Mouse (Mus musculus): ENCODE results near the gene Nfib.
A peak's percentile ranks its signal among the peaks of the same experiment; 100 is the strongest.

The Nfib gene

DNA sequence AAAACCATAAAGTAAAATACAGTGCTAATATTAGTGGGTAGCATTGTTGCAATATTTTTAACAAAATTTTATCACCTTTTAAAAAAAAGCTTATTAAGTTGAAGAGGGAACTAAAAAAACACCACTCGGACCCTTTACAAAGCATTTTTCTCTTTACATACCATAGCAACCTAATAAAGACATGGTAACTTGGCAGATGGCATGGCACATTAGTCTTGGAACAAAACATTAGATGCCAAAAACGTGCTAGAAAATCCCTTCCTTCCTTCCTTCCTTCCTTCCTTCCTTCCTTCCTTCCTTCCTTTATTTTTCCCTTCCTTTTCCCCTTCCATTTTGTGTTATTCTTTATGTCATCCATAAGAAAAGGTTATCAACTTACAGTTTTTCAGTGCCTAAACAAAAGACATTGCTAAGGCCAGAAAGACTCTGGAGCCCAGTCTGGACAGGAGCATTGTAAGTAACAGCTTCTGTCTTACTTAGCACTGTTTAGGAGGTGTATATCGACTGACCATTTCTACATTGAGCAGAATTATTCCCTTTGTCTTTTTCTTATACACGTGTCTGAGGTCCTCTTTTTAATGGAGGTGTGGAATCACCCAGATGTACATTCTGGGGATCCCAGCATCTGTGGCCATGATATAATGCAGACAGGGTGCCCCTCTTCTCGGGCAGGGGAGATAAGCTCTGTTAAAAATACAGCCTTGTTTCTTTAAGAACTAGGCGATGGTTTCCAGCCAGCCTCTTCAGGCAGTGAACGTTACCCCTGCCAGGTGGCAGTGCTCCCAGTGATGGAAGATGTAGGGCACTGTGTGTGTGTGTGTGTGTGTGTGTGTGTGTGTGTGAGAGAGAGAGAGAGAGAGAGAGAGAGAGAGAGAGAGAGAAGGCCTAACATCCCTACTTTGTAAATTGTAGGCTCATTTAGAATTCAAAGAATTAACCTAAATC is 113.2 kb downstream of the Nfib start:
- DNase-seq (ENCODE audit: low read depth, low spot score) = no peak

DNA sequence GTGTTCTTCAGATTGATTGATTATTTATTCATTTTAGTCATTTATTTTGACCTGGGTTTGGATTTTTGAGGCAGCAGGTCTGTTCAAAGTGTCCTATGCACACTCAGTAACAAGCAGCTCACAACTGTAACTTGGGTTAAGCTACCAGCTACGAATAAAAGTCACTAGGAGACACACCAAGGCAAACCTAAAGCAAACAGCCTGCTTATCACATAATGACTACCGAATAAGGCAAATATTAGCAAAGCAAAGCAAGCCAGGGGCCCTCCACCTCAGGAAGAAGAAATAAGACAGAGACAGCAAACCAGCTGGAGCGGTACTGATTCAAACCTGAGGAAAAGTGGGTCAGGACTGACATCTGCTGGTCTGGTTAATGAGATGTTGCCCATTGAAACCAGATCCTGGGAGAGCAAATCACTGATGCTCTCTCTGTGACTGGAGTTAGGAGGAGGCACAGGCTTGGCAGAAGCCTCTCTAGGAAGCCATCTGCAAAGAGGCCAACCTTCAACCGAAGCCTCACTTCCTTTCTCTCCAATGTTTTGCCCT is 116.1 kb downstream of the Nfib start:
- peak; percentile 45 for DNase-seq (ENCODE audit: low read depth, low spot score)

DNA sequence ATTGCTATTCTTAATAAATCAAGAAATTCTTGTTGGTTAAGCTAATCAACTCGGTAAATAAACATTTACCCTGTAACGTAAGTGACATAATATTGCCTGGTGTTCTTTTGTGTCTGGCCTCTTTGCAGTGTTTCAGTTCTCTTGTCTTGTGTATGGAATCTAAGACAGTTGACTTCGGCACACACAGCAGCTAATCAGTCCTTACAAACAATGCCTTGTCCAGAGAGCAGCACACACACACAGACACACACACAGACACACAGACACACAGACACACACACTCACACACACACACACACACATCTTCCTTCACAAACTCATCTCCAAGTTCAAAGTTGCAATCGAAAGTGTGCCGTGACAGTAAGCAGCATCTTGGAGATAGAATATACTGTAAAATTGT is 116.8 kb downstream of the Nfib start:
- no peak for DNase-seq (ENCODE audit: low read depth, low spot score)

DNA sequence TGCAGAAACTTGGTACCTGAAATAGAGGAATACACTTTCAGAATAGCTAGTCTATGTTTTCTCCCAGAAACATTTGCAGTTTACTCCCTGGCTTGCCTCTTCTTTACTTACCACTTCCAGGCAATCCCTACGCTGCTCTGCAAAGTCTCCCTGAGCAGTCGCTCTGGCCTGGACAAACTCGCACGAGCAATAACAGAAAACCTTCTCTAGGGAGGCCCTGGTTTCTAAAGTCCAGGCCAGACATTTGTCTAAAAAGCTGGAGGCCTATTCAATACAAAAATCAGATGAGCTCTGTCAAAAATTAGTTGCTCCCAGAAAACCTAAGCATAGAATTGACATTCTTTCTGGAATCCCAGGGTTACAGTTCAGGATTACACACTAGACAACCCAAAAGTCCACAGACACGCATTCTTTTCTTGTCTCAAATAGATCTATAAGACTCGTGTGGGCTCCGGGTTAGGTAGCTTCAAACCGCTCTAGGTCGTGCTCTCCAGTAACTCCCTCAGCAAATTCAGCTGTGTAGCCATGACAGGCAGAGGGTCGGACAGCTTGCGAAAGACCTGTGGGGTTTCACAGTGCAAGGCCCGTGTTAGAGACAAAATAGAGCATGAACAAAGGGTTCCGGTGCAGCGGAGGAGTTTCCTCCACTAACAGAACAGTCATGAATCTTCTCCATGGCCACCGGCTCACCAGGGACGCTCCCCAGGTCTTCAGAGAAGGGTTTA is 118.2 kb downstream of the Nfib start:
- DNase-seq (ENCODE audit: low read depth, low spot score) = peak; percentile 6

DNA sequence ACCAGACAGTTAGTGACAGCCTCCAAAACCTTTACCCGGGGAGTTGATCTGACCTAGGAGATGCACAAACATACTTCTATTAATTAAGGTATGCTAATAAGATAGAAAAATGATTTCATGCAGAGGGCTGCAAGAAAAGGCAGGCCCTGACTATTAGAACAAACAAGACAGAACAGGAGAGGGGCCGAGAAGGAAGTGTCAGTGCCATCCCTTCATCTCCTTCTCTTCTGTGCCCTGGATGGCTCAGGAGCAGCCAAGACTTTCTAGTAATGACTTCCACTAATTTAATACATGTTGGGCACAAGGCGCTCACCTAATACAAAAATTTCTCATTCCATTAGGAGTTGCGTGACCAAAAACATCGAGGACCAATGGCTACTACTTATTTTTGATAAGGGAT is 118.9 kb downstream of the Nfib start:
- no peak for DNase-seq (ENCODE audit: low read depth, low spot score)

DNA sequence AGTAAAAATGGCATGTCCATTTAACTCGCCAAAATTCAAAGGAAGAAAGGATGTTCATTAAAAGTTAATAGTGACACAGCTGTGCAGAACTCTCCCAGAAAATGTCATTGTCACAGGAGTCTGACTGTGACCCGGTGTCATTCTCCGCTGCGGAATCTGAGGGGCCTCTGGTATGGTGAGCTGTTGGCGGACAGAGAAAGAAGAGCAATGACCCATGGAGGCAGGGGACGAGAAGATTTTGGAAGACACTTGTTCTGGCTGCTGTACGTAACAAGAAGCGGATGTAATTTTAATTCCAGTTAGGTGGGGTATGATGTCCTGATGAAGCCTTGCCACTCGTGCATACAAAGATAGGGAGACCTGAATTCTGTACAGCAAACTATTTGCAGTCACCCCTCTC is 120.0 kb downstream of the Nfib start:
- no peak for DNase-seq (ENCODE audit: low read depth, low spot score)

DNA sequence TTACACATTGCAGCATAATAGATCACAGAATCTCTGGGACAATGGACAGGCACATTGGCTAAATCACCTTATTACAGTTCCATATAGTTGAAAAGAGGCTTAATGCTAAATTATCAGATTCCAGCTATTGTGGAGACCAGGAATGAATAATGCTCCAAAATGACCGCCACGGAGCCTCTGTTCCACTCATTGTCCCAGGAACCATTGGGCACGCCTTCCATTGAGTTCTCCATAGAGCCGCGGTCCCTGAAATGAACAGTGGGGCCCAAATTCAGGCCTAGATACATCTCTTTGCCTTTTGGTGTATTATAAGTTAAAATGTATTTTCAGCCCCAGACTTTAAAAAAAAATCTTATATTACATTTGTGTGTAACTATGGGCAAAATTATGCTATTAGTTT is 120.5 kb downstream of the Nfib start:
- DNase-seq (ENCODE audit: low read depth, low spot score) = no peak

DNA sequence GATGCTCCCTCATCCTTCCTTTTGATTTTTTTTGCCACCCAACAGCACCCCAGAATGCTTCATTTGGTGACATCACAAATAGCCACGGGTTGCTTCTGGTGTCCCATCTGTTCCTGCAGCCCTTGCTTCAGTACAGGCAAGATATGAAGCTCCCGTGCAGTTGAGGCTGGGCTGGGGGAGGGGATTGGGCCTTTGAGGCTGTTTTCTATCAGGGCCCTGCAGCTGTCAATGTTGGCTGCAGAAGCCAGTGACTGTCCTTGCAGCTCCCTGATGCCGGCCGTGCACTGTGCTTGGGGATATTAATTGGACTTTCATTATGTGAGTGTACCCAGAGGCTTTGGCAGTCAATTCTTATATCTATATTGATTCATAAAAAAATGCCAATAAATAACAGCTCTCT is 121.0 kb downstream of the Nfib start:
- DNase-seq (ENCODE audit: low read depth, low spot score) = no peak

DNA sequence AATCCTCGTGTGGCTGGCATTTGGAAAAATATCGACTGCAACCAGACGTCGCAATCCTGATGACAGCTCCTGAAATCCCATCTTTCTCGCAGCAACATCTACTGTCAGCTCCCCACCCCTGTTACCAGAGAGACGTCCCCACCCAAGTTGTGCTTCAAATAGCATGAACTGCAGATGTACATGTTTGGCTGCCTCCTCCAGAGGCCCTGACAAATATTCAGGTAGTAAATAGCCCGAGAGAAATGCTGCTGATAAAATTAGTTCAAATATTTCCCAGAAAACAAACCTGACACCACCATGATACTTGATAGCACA is 132.3 kb downstream of the Nfib start:
- no peak for DNase-seq (ENCODE audit: low read depth, low spot score)

DNA sequence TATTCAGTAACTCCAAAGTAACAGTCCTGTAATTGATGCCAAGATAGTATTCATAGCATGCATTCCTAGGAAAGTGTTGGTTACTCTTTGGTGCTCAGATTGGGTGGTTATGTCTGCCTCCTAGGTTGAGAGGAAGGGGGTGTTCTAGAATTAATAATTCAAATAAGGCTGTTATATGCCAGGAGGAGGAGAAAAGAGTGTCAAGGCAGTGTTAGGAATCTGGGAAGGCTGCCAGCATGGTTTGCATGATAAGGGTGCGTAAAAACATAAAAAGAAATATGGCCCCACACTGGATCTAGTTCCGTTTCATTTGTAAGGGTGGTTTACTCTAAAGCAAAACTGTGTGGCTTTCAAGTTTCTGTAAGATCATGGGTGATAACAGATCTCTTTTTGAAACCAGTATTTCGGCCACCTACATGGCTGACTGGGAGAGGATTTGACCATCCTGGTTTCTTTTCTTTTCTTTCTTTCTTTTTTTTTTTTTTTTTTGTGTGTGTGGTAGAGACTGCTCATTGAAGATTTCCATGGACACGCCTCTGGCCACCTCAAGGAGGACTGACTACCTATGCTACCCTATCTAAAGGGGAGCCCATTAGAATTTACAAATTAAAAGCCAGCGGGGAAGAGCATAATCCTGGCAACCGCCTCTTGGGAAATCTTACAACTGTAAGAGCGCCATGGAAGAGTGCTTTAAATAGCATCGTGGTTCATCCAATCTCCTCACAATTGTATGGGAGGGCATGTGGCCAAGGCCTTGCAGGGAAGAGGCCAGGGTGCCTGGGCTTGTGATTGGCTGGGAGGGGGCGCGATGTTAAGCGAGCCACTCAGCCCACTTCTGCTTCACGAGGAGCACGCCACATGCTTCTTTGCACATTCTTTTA is 132.9 kb downstream of the Nfib start:
- no peak for DNase-seq (ENCODE audit: low read depth, low spot score)

DNA sequence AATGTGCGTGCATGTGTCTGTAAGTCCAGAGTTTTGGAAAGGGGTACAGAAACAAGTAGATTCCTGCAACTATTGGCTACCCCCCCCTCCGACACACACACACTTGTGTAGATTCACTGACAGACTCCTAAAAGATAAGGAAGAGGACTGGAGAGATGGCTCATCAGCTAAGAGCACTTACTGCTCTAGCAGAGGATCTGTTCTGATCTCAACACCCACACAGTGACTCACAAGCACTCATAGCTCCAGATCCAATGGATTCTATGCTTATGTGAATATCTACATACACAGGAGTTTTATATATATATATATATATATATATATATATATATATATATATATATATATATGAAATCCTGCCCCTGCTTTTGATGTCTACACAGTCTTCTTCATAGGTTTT is 146.7 kb downstream of the Nfib start:
- no peak for DNase-seq (ENCODE audit: low read depth, low spot score)

DNA sequence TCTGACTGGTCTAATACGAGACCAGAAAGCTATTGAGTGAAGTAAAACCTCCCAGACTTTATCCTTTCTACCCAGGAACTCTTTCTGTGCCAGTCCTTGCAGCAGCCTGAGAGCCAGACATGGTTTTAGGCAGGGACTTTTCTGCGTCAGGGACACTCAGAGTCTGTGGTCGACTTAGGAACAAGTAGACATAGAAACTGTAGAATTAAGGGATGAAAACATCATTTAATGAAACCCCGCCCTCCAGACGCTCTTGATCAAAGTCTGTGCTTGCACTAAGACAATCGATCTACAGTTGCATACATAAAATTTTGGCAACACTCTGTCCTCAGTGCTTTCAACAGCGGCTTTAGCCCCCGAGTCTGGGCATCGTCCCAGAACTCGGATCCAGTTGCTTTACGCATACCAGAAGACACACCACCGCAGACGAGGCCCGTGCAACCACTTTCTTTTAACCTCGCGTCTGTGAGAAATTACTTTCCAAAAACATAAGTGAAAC is 149.8 kb downstream of the Nfib start:
- DNase-seq (ENCODE audit: low read depth, low spot score) = no peak

DNA sequence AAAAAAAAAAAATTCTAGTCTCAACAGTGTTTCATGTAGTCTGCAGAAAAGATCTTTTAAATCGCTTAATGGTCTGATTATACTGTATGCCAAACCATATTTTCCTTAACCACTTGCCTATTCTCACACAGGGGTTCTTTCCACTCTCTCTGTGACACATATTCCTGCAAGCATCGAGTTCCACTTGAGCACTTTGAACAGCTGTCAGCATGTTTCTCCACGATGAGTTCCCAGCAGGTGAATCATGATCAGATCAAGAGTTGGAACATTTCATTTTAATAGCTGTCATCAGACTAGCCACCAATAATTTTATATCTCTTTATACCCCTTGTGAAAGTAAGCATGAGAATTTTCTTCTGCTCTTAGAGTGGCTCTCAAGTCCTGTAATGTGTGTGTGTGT is 151.9 kb downstream of the Nfib start:
- no peak for DNase-seq (ENCODE audit: low read depth, low spot score)

DNA sequence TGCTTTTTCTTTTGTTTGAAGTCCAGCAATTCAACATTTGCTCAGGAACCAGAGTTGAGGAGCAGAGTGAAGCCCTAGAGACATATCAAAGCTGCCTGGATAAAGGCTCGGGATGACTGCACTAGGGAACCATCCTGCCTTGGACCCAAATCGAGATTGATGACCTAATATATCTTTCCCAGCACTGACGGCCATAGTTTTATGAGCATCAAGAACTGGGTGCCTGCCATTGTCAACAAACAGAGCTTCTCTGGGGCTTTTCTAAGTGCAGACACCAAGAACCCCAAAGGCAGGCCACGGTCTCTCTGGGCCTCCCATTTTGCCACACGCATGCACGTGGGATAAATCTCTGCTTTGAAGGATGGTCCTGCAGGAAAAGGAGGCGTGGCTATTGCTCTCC is 153.3 kb downstream of the Nfib start:
- DNase-seq (ENCODE audit: low read depth, low spot score) = no peak

DNA sequence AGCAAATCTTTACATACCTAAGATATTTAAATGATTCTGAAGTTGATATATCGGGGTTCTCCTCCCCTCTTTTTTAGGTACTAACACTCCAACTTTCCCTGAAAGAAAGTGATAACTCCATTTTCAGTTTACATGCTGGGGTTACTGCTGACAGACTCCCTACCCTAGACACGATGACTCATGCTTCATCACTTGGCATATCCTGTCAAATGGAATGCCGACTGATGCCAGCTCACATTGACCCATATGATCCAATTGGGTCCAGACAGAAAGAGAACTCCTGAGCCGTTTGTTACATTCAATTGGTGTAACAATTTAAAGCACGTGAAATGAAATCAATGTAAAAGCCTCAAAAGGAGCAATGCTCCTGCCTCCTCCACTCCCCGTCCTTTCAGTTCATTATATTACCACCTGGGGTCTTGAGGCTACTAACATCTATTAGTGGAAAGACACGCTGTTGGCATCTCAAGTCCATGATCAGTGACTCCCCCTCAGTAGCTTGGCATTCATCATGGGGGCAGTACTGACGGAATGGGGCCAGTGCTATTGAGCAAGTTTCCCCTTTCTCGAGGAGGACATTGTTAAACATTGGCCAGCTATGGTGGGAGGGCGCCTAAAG is 155.7 kb downstream of the Nfib start:
- DNase-seq (ENCODE audit: low read depth, low spot score) = no peak

DNA sequence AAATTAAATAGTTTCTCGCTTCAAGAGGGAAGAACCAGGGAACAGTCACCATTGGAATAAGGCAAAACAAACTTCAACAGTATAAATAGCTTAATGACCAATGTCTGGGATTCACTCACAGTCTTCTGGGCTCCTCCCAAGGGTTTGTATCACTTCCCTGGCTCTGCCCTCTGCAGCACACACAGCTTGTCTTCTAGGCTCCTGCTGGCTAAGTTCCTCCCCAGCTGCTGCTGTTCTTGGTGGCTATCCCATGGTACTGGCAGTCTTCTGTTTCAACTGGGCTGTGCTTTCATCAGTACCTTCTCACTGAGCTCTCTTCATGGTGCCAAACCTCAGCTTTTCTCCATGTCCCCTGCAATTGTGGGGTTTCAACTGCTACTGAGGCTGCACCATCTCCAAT is 157.3 kb downstream of the Nfib start:
- DNase-seq (ENCODE audit: low read depth, low spot score) = no peak

DNA sequence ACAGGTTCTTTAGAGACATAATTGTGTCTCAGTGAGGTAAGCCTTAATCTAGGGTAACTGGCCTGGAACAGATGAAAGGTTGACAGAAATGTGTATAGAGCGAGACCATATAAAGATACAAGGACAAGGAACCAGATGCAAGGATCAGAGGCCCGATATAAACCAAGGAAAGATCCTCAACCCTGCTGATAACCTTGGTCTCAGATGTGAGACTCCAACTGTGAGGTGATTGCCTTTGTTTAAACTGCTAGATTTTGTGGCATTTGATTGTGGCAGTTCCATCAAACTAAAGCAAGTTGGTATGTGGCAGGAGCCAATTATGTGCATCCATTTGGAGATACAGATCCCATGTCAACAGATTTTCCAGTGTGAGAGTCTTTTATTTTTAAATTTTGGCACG is 161.6 kb downstream of the Nfib start:
- DNase-seq (ENCODE audit: low read depth, low spot score) = no peak

DNA sequence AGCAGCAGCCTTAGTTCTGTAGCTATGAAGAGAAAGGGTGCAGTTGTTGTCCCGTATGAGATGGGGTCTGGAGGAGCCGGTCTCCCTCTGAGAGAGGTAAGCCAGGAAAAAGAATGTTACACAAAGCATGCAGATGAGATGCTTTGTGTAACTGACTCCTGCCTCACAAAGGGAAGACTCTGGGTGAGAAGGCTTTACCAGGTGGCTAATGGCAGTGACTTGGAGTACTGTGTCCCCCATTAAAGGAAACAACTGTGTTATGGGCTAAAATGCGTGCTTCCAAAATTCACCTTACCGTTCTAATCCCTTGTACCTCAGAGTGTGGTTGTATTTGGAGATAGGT is 162.2 kb downstream of the Nfib start:
- DNase-seq (ENCODE audit: low read depth, low spot score) = peak; percentile 52

DNA sequence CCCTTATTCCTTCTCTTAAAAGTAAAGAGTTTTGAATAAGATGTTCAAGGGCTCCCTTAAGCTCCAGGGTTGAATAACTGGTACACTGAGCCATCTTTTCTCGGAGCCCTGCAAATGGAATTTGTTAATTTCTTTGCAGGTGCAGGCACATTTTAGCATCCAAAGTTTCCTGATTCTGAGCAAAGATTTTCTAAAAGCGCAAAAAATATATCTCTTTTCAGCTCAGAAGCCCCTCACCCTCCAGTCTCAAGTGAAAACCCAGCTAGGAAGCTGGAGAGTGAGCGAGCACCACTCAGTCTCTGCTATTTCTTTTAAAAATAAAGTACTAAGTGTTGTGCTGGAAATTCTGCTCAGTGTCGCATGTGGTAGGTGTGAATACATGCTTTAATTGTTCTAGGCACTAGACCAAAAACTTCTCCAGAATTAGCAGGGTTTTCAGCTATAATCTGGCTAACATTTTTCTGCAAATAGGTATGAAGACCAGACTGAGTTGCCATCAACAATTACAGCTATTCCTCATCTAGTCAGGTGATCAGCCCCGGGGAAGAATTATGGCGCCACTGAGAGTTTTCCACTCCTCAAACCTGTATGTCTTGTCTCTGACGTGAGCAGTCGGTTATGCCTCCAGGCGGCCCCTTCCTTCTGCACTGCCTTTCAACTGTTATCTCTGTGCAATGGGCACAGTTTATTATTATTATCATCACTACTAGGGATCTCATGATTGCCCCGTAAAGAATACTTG is 162.7 kb downstream of the Nfib start:
- no peak for DNase-seq (ENCODE audit: low read depth, low spot score)

DNA sequence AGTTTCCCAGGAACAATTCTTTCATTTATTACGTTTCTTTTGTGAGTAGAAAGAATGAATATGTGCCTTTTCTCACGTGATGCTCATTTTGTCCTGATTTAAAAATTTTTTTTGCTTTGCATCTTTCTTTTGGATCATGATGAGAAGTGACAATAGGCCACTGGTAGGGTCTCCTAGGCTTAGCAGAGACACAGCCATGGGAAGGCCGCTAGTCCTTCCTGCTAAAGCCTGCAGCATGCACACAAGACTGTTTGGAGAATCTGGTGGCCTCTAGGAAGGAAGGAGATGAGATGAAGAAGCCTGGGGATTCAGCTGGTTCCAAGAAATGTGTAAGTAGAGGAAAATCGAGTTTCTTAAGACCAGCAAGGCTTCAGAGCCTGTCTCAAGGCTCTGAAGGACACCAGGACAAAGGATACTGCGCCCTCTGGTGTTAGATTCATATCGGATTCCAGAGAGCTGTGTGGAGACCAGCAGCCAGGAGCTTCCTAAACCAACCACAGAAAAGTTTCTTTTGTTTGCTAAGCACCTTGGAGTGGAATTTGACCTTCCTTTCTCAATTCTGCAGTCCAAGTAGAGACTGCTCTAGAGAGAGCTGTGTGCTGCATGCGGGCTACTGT is 163.5 kb downstream of the Nfib start:
- DNase-seq (ENCODE audit: low read depth, low spot score) = peak; percentile 91

All from ZHBTc4 (cell line).